Mouse (Mus musculus): ENCODE data around the gene Enoph1. TPM values are rescaled to one million over a fixed set of nuclear protein-coding genes. Genes with fewer than 3 reads are reported as not detected.

Enoph1 gene
- polyA plus RNA-seq, 1 experiment from 2014 or later: 46.9 TPM

GRCm38 (mm10) chr5:100067579-100067978, 27.8 kb downstream of the Enoph1 start:
- Histone ChIP-seq H3K36me3 (peaks cover 76% of the 10 kb centered on the region), H3K4me1 (replicated peaks) (no peaks in the 10 kb centered on the region), H3K27me3 (ENCODE audit: insufficient read depth, poor library complexity, severe bottlenecking) (no peaks in the 10 kb centered on the region), H3K27ac (no peak overlapping the region), H3K4me3 (no peak overlapping the region), H3K9me3 (no peaks in the 10 kb centered on the region)
- no peak for DNase-seq (ENCODE audit: low spot score)
- WGBS: 94% methylated on average over 16 of the region's 16 CpGs

GRCm38 (mm10) chr5:100069526-100069925, 29.7 kb downstream of the Enoph1 start:
- H3K4me1 ChIP-seq (replicated peaks): no peaks in the 10 kb centered on the region
- H3K9me3 ChIP-seq: no peaks in the 10 kb centered on the region
- H3K36me3 ChIP-seq: peaks cover 75% of the 10 kb centered on the region
- no peak overlapping the region for H3K27ac ChIP-seq
- H3K27me3 ChIP-seq (ENCODE audit: insufficient read depth, poor library complexity, severe bottlenecking): no peaks in the 10 kb centered on the region
- WGBS: 88% methylated on average over 2 of the region's 2 CpGs
- H3K4me3 ChIP-seq: no peak overlapping the region
- no peak for DNase-seq (ENCODE audit: low spot score)

DNA sequence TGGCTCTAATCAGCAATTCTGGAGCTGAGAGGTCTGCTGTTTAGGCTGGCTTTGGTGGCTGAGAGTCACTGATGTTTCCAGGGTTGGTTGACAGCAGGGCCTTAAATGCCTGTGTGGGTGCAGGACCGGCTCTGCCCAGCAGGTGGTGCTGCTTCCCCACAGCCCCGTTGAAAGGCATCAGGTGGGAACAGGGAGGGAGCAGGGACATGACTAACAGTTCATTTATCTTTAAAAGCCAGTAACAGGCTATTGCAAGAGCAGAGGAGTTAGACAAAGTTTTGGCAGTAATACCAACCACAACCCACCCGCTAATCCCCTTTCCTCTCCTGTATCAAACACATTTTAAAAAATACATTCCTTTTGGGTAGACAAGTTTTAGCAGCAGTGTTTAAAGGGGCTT, 30.5 kb downstream of the Enoph1 start:
- Histone ChIP-seq H3K4me3 (no peak overlapping the region), H3K27me3 (ENCODE audit: insufficient read depth, poor library complexity, severe bottlenecking) (no peaks in the 10 kb centered on the region), H3K27ac (no peak overlapping the region), H3K4me1 (replicated peaks) (no peaks in the 10 kb centered on the region), H3K36me3 (peaks cover 67% of the 10 kb centered on the region), H3K9me3 (no peaks in the 10 kb centered on the region)
- 29% methylated on average over 3 of the region's 3 CpGs for WGBS
- peak; percentile 86 for DNase-seq (ENCODE audit: low spot score)

DNA sequence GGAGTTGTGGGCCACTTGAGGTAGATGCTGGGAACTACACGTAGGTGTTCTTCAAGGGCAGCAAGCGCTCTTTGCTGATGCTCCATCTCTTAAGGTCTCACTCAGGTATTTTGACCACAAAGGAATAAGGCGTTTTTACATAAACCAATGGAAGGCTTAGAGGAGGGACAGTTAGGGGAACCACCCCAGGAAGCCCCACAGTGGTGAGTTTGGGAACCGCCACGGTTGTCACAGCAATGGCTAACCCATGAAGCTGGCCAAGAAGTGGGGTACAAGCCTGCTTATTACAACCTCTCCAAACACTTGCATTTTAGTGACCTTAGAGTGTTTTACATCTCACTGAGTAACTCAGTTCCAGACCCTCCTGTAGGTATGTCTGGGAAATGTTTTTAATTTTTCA, 31.8 kb downstream of the Enoph1 start:
- H3K4me1 ChIP-seq (replicated peaks): no peaks in the 10 kb centered on the region
- no peaks in the 10 kb centered on the region for H3K27me3 ChIP-seq (ENCODE audit: insufficient read depth, poor library complexity, severe bottlenecking)
- peaks cover 60% of the 10 kb centered on the region for H3K36me3 ChIP-seq
- WGBS: 88% methylated on average over 5 of the region's 5 CpGs
- no peak for DNase-seq (ENCODE audit: low spot score)
- no peak overlapping the region for H3K27ac ChIP-seq
- H3K4me3 ChIP-seq: no peak overlapping the region
- no peaks in the 10 kb centered on the region for H3K9me3 ChIP-seq

- Histone ChIP-seq H3K9me3 (no peaks in the 10 kb centered on the region), H3K27me3 (ENCODE audit: insufficient read depth, poor library complexity, severe bottlenecking) (no peaks in the 10 kb centered on the region), H3K4me1 (replicated peaks) (no peaks in the 10 kb centered on the region), H3K4me3 (no peak overlapping the region), H3K27ac (no peak overlapping the region), H3K36me3 (peaks cover 49% of the 10 kb centered on the region)
- 93% methylated on average over 9 of the region's 9 CpGs for WGBS
- no peak for DNase-seq (ENCODE audit: low spot score)
Observed at GRCm38 (mm10) chr5:100072557-100072956, 32.8 kb downstream of the Enoph1 start.

DNA sequence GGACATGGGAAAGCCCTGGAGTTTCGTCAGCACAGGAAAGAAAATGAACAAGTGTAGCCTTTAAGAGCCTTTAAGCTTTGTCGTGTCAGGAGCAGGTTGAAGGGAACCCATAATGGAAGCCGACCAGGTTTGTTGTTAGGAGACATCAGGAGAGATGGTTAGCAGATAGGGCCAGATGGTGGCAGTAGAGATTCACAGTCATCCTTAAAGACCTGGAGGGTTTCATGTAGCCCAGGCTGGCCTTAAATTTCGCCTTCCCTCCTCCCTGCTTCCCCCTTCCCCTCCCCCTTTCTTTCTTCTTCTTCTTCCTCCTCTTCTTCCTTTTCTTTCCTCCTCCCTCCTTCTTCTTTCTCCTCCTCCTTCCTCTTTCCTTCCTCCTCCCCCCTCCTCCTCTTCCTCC, 34.8 kb downstream of the Enoph1 start:
- 56% methylated on average over 4 of the region's 4 CpGs for WGBS
- no peak overlapping the region for H3K27ac ChIP-seq
- H3K4me1 ChIP-seq (replicated peaks): peaks cover 15% of the 10 kb centered on the region
- no peaks in the 10 kb centered on the region; the same call in 1 of the 2 replicates for H3K27me3 ChIP-seq (ENCODE audit: insufficient read depth, poor library complexity, severe bottlenecking)
- H3K36me3 ChIP-seq: peaks cover 33% of the 10 kb centered on the region
- no peak for DNase-seq (ENCODE audit: low spot score)
- H3K9me3 ChIP-seq: no peaks in the 10 kb centered on the region
- H3K4me3 ChIP-seq: no peak overlapping the region

DNA sequence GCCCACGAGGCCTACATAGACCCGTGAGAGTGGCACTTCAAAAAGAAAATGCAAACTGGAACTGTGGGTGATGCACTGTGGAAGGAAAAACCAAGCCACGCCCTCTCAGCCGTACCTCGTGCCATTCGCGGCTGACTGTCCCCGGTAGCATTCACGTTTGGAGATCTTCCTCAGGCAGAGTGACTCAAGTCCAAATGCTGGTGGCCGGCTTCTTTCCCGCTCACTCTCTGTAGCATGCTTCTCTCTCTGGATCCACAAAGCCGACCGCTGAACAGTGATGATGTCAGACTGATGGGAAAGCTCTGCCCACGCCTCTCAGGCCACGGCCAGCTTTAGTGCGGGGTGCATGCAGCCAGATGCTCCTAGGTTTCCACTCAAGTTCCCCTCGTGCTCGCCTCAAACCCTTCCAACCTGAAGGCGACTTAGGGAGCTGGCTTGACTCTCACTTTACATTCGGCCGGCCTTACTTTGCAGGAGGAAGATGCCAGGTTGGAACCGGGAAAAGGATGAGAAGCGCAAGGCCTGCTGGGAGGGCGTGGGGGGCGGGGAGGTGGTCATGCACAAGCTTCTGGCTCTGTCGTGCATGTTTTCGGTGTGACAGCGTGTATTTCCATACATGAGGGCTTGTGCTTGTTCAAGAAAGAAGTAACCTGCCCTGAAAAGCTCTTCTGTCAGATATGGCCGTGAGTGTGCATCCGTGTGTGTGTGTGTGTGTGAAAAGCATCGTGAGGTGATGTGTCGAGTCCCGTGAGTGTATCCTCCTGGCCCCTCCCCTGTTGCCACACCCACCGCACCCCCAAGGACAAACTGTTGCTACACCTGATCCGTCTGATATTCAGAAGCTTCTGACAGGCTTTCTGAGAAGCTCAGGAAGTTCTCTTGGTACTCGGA, 39.5 kb downstream of the Enoph1 start:
- H3K4me3 ChIP-seq: peak overlapping the region; percentile 50
- H3K9me3 ChIP-seq: no peaks in the 10 kb centered on the region
- H3K4me1 ChIP-seq (replicated peaks): peaks cover 19% of the 10 kb centered on the region
- 28% methylated on average over 36 of the region's 36 CpGs for WGBS
- no peaks in the 10 kb centered on the region for H3K36me3 ChIP-seq
- peak overlapping the region; percentile 82 for H3K27ac ChIP-seq
- no peaks in the 10 kb centered on the region; the same call in 1 of the 2 replicates for H3K27me3 ChIP-seq (ENCODE audit: insufficient read depth, poor library complexity, severe bottlenecking)
- peak; percentile 35 for DNase-seq (ENCODE audit: low spot score)

DNA sequence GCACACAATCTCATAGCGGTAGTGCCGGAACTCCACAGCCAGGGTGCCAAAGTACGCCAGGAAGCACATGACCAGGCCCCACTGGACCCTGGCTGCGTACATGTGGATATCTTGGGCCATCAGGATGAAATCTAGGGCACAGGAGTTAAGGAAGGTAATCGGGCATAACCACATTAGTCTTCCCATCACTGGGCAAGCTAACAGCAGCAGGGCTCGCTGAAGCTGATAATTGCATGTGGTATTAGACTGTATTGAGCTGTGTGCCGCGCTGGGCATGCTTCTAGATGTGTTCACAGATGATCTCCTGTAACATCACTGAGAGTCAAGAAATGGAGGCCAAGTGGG, 40.1 kb downstream of the Enoph1 start:
- H3K27ac ChIP-seq: no peak overlapping the region
- peaks cover 19% of the 10 kb centered on the region for H3K4me1 ChIP-seq (replicated peaks)
- no peaks in the 10 kb centered on the region for H3K36me3 ChIP-seq
- 85% methylated on average over 8 of the region's 8 CpGs for WGBS
- no peak for DNase-seq (ENCODE audit: low spot score)
- H3K4me3 ChIP-seq: no peak overlapping the region
- no peaks in the 10 kb centered on the region for H3K9me3 ChIP-seq
- H3K27me3 ChIP-seq (ENCODE audit: insufficient read depth, poor library complexity, severe bottlenecking): no peaks in the 10 kb centered on the region; the same call in 1 of the 2 replicates

- WGBS: 90% methylated on average over 4 of the region's 4 CpGs
Observed at GRCm38 (mm10) chr5:100082006-100082405, 42.2 kb downstream of the Enoph1 start.

DNA sequence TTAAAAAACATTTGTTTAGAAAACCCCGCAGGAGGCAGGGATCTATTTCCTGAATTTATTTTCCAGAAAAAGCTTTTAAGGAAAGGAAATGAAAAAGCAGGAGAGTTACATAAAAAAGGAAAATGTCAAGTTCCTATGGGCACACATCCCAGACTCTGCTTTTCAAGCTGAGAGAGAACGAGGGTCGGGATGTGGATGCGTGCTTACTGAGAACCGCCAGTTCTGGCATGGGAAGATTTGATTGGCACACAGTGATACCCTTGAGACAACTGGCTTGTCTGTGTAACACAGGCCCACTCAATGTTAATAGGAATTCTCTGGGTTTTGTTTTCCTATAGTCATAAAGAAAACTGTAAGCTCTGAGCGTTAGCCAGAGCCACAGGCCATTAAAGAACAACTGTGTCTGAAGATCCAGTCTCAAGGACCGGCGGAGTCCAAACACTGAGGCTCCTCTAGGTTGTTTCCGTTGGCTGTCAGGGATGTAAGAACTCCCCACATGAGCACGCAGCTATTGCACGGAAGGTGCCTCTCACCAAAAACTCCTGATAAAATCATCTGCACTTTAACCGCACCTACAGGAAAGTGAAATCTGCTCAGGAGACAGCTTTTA, 44.3 kb downstream of the Enoph1 start:
- no peak overlapping the region for H3K27ac ChIP-seq
- DNase-seq (ENCODE audit: low spot score): no peak
- 84% methylated on average over 12 of the region's 12 CpGs for WGBS

More at GRCm38 (mm10) chr5:100082006-100082405, 42.2 kb downstream of the Enoph1 start:
- Histone ChIP-seq H3K4me1 (replicated peaks) (peaks cover 19% of the 10 kb centered on the region), H3K27me3 (ENCODE audit: insufficient read depth, poor library complexity, severe bottlenecking) (no peaks in the 10 kb centered on the region; the same call in 1 of the 2 replicates), H3K27ac (no peak overlapping the region), H3K4me3 (no peak overlapping the region), H3K36me3 (no peaks in the 10 kb centered on the region), H3K9me3 (no peaks in the 10 kb centered on the region)
- DNase-seq (ENCODE audit: low spot score): no peak

GRCm38 (mm10) chr5:100085097-100085496, 45.3 kb downstream of the Enoph1 start:
- Histone ChIP-seq H3K9me3 (0 out of 2 replicates have a peak, but pooled peaks cover 2% of the 10 kb centered on the region), H3K36me3 (no peaks in the 10 kb centered on the region), H3K4me1 (replicated peaks) (no peaks in the 10 kb centered on the region), H3K27ac (no peak overlapping the region), H3K27me3 (ENCODE audit: insufficient read depth, poor library complexity, severe bottlenecking) (peaks cover 2% of the 10 kb centered on the region; the same call in 1 of the 2 replicates), H3K4me3 (no peak overlapping the region)
- 91% methylated on average over 8 of the region's 8 CpGs for WGBS
- DNase-seq (ENCODE audit: low spot score): no peak

More for the DNA sequence above, 44.3 kb downstream of the Enoph1 start:
- H3K4me1 ChIP-seq (replicated peaks): peaks cover 9% of the 10 kb centered on the region
- no peaks in the 10 kb centered on the region for H3K27me3 ChIP-seq (ENCODE audit: insufficient read depth, poor library complexity, severe bottlenecking)
- 0 out of 2 replicates have a peak, but pooled peaks cover 2% of the 10 kb centered on the region for H3K9me3 ChIP-seq
- H3K4me3 ChIP-seq: no peak overlapping the region
- H3K36me3 ChIP-seq: no peaks in the 10 kb centered on the region

DNA sequence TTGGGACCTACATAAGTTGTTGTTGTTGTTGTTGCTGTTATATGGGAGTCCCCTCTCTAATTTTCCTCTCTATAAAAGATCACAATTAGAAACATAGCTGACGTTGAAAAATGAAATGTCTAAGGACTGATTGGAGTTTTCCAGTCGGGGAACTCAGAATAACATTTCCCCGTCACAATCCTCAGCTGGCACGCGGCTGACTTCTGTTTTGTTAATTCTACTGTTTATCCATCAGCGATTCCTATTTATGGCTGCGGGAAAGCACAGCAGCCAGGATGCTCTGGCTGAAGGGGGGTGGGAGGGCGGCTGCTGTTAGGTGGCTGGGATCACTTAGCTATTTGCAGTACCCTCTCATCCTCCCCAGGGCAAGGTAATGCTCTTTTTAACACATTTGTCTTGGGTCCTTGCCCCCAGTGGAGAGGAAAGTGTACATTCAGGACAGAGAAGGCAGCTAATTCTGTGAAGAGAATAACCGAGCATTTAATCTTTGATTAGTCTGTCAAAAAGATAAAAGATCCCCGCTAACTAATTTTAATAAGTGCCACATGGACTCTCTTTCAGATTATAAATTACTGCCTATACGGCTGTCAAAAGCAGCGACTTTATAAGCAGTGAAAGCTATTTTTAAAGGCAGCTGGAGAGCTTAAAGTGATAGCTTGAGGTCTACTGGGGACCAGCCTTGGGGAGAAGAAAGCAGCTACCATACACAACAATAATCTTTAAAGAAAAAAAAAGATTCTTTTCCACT, 50.9 kb downstream of the Enoph1 start:
- no peaks in the 10 kb centered on the region for H3K36me3 ChIP-seq
- peaks cover 14% of the 10 kb centered on the region; the same call in 1 of the 2 replicates for H3K27me3 ChIP-seq (ENCODE audit: insufficient read depth, poor library complexity, severe bottlenecking)
- 49% methylated on average over 12 of the region's 12 CpGs for WGBS
- no peak for DNase-seq (ENCODE audit: low spot score)
- 0 out of 2 replicates have a peak, but pooled peaks cover 2% of the 10 kb centered on the region for H3K9me3 ChIP-seq
- no peak overlapping the region for H3K27ac ChIP-seq
- H3K4me3 ChIP-seq: no peak overlapping the region
- H3K4me1 ChIP-seq (replicated peaks): peaks cover 20% of the 10 kb centered on the region

All from hindbrain, embryonic 10.5 days (tissue).